Mouse (Mus musculus) layer of hippocampus, adult 9-10 months (tissue): ENCODE data around the gene Fars2.
"Not testable (repeated sequence)": the region's sequence is repeated elsewhere in the genome, so short reads cannot be mapped to it uniquely, and the experiment has no call there.

ENCODE experiments used
- DNase-seq: peaks from one replicate; pipeline ENCODE4 v3.0.0; 2022; ENCODE audit warnings: low spot score

Fars2 gene

GRCm38 (mm10) chr13:36460473-36460872, 343.3 kb downstream of the Fars2 start:
- DNase-seq, result no peak

- no peak for DNase-seq
Observed at GRCm38 (mm10) chr13:36463669-36464068, 346.5 kb downstream of the Fars2 start.

GRCm38 (mm10) chr13:36466076-36466475, 348.9 kb downstream of the Fars2 start:
- not testable (repeated sequence) for DNase-seq

GRCm38 (mm10) chr13:36466515-36466921, 349.3 kb downstream of the Fars2 start:
- DNase-seq, result no peak

GRCm38 (mm10) chr13:36467849-36468248, 350.6 kb downstream of the Fars2 start:
- DNase-seq, result no peak

- DNase-seq, result no peak
Observed at GRCm38 (mm10) chr13:36468963-36469362, 351.8 kb downstream of the Fars2 start.

- no peak for DNase-seq
Observed at GRCm38 (mm10) chr13:36469412-36470125, 352.4 kb downstream of the Fars2 start.

GRCm38 (mm10) chr13:36477648-36478047, 360.4 kb downstream of the Fars2 start:
- DNase-seq, result no peak

- DNase-seq, result no peak
Observed at GRCm38 (mm10) chr13:36478243-36478642, 361.0 kb downstream of the Fars2 start.

GRCm38 (mm10) chr13:36480101-36480500, 362.9 kb downstream of the Fars2 start:
- no peak for DNase-seq

- no peak for DNase-seq
Observed at GRCm38 (mm10) chr13:36484391-36484790, 367.2 kb downstream of the Fars2 start.

GRCm38 (mm10) chr13:36486756-36487155, 369.5 kb downstream of the Fars2 start:
- DNase-seq, result no peak

- no peak for DNase-seq
Observed at GRCm38 (mm10) chr13:36489365-36489764, 372.2 kb downstream of the Fars2 start.

GRCm38 (mm10) chr13:36490612-36491011, 373.4 kb downstream of the Fars2 start:
- DNase-seq, result no peak

GRCm38 (mm10) chr13:36492397-36492796, 375.2 kb downstream of the Fars2 start:
- DNase-seq, result no peak

- DNase-seq, result no peak
Observed at GRCm38 (mm10) chr13:36493294-36493693, 376.1 kb downstream of the Fars2 start.

- no peak for DNase-seq
Observed at GRCm38 (mm10) chr13:36493762-36494161, 376.6 kb downstream of the Fars2 start.

- no peak for DNase-seq
Observed at GRCm38 (mm10) chr13:36495980-36496379, 378.8 kb downstream of the Fars2 start.

GRCm38 (mm10) chr13:36497346-36497745, 380.1 kb downstream of the Fars2 start:
- DNase-seq, result no peak

- no peak for DNase-seq
Observed at GRCm38 (mm10) chr13:36500370-36500905, 383.2 kb downstream of the Fars2 start.

- no peak for DNase-seq
Observed at GRCm38 (mm10) chr13:36503551-36503950, 386.3 kb downstream of the Fars2 start.

GRCm38 (mm10) chr13:36503991-36504390, 386.8 kb downstream of the Fars2 start:
- DNase-seq, result no peak

GRCm38 (mm10) chr13:36505730-36506129, 388.5 kb downstream of the Fars2 start:
- no peak for DNase-seq

GRCm38 (mm10) chr13:36506315-36506714, 389.1 kb downstream of the Fars2 start:
- no peak for DNase-seq
